Mouse (Mus musculus) liver, embryonic 13.5 days (tissue): ENCODE measurements around the gene Plekha6. TPM values are rescaled to one million over a fixed set of nuclear protein-coding genes. Genes with fewer than 3 reads are reported as not detected.
A peak's percentile ranks its signal among the peaks of the same experiment; 100 is the strongest.

Experiments
- ATAC-seq: fragments of 200-750 bp; cut with Nextera tagmentation; 2 replicates; pipeline ENCODE4 v1.8.0; 2017; ENCODE audit warnings: low read depth, mild to moderate bottlenecking, moderate number of reproducible peaks, moderate library complexity
- DNase-seq: peaks from one replicate; pipeline ENCODE4 v3.0.0; 2022
- H3K27ac ChIP-seq: fragments of 300-500 bp; sonication (generic); 2 replicates; pipeline ENCODE4 v1.5.1; 2015; ENCODE audit warnings: moderate library complexity, mild to moderate bottlenecking, inconsistent platforms
- H3K27me3 ChIP-seq: fragments of 300-500 bp; sonication (generic); 2 replicates; pipeline ENCODE4 v1.6.1; 2015; ENCODE audit warnings: mild to moderate bottlenecking, inconsistent platforms
- H3K36me3 ChIP-seq: fragments of 300-500 bp; sonication (generic); 2 replicates; pipeline ENCODE4 v1.6.1; 2015; ENCODE audit warnings: mild to moderate bottlenecking, inconsistent platforms
- H3K4me1 ChIP-seq: fragments of 300-500 bp; sonication (generic); replicated peaks from 2 replicates; pipeline ENCODE4 v1.6.1; 2015; ENCODE audit warnings: inconsistent platforms
- H3K4me2 ChIP-seq: fragments of 300-500 bp; sonication (generic); 2 replicates; pipeline ENCODE4 v1.6.1; 2015; ENCODE audit warnings: inconsistent platforms, mild to moderate bottlenecking, moderate library complexity
- H3K4me3 ChIP-seq: fragments of 300-500 bp; sonication (generic); replicated peaks from 2 replicates; pipeline ENCODE4 v1.5.1; 2015; ENCODE audit warnings: mild to moderate bottlenecking, inconsistent platforms
- H3K9ac ChIP-seq: fragments of 300-500 bp; sonication (generic); 2 replicates; pipeline ENCODE4 v1.6.1; 2015; ENCODE audit warnings: mild to moderate bottlenecking, inconsistent platforms
- H3K9me3 ChIP-seq: fragments of 300-500 bp; sonication (generic); replicated peaks from 2 replicates; pipeline ENCODE4 v1.6.1; 2016; ENCODE audit warnings: inconsistent platforms
- WGBS: fragments of 180-500 bp; shearing (Covaris S2); methylation state at CpG from one replicate; pipeline ENCODE4 v1.1.7; 2015; ENCODE audit not compliant: insufficient replicate concordance; 5-methylcytosine and 5-hydroxymethylcytosine counted together
- polyA plus RNA-seq: library from polyadenylated mRNA; unstranded; fragments of >200 nt; fragmentation: Nextera tagmentation; extraction: Ambion mirVana; gene quantifications from 2 replicates; pipeline ENCODE4 v1.2.1, GENCODE M21; 2015

Gene Plekha6
- polyA plus RNA-seq, 1 experiment from 2014 or later: 1.9 TPM

- H3K4me3 ChIP-seq: no peak overlapping the region
- H3K27ac ChIP-seq: no peak overlapping the region
- no peak overlapping the region for H3K4me2 ChIP-seq
- no peaks in the 10 kb centered on the region for H3K36me3 ChIP-seq
- WGBS: 32% methylated on average over 11 of the region's 11 CpGs
- H3K9ac ChIP-seq: no peak overlapping the region
- peaks cover 5% of the 10 kb centered on the region for H3K4me1 ChIP-seq
- ATAC-seq (0 out of 2 replicates have a peak, but pooled peaks have one; percentile 34), DNase-seq (no peak)
- peaks cover 8% of the 10 kb centered on the region for H3K27me3 ChIP-seq
- H3K9me3 ChIP-seq: no peaks in the 10 kb centered on the region
Measured at GRCm38 (mm10) chr1:133347693-133348520, 183.9 kb downstream of the Plekha6 start.

GRCm38 (mm10) chr1:133350210-133350609 lies 186.2 kb downstream of the Plekha6 start, which contains the start of gene Ren1:
TSS of gene Ren1 (plus strand) at chr1:133350510.
- H3K4me1 ChIP-seq: peaks cover 5% of the 10 kb centered on the region
- H3K9me3 ChIP-seq: no peaks in the 10 kb centered on the region
- no peak within 1 kb of the TSS for H3K4me3 ChIP-seq
- no peak within 1 kb of the TSS for H3K9ac ChIP-seq
- no peak within 1 kb of the TSS for H3K4me2 ChIP-seq
- no peak within 1 kb of the TSS for H3K27ac ChIP-seq
- no peaks in the 10 kb centered on the region for H3K36me3 ChIP-seq
- peaks cover 13% of the 10 kb centered on the region for H3K27me3 ChIP-seq
- DNase-seq (no peak), ATAC-seq (no peak)
- WGBS: 52% methylated on average over 1 of the region's 1 CpGs

GRCm38 (mm10) chr1:133351762-133352161 lies 187.8 kb downstream of the Plekha6 start:
- Histone ChIP-seq H3K27me3 (peaks cover 13% of the 10 kb centered on the region), H3K9me3 (no peaks in the 10 kb centered on the region), H3K4me3 (no peak overlapping the region), H3K9ac (no peak overlapping the region), H3K36me3 (no peaks in the 10 kb centered on the region), H3K4me1 (peaks cover 5% of the 10 kb centered on the region), H3K27ac (no peak overlapping the region), H3K4me2 (no peak overlapping the region)
- DNase-seq: no peak
- no peak for ATAC-seq
- 39% methylated on average over 9 of the region's 9 CpGs for WGBS

Other genes with a start within 250 kb of the Plekha6 start
- 16.6 and 16.8 TPM in 2 replicates for gene Mdm4, start 133.6 kb upstream of the Plekha6 start, polyA plus RNA-seq
- 0.82 and 1.2 TPM in 2 replicates for gene Pik3c2b, start 118.5 kb upstream of the Plekha6 start, polyA plus RNA-seq
- 35.8 and 49.1 TPM in 2 replicates for gene Ppp1r15b, start 33.1 kb upstream of the Plekha6 start, polyA plus RNA-seq
- 6.1 and 8.2 TPM in 2 replicates for gene Golt1a, start 145.6 kb downstream of the Plekha6 start, polyA plus RNA-seq
- not detected in 2 replicates for gene Kiss1, start 157.7 kb downstream of the Plekha6 start, polyA plus RNA-seq
- 0.47 and 0.61 TPM in 2 replicates for gene Ren1, start 186.3 kb downstream of the Plekha6 start, polyA plus RNA-seq
- 4.3 and 4.8 TPM in 2 replicates for gene Etnk2, start 199.4 kb downstream of the Plekha6 start, polyA plus RNA-seq